Mouse (Mus musculus): ENCODE measurements around the gene Abca13. TPM values are rescaled to one million over a fixed set of nuclear protein-coding genes. Genes with fewer than 3 reads are reported as not detected.

Gene Abca13
- polyA plus RNA-seq, 1 experiment from 2014 or later = 0.03 TPM

- Histone ChIP-seq H3K9ac (ENCODE audit: low read length) (no peak overlapping the region), H3K4me2 (ENCODE audit: low read length) (no peak overlapping the region), H3K27ac (replicated peaks in 1 of 2; ENCODE audit: control insufficient read depth in 1 of 2, insufficient read depth in 1 of 2, low read depth in 2 of 2, low read length in 2 of 2) (no peak overlapping the region), H3K4me1 (ENCODE audit: control insufficient read depth in 2 of 2, insufficient read depth in 2 of 2, low read length in 2 of 2) (no peaks in the 10 kb centered on the region), H3K36me3 (ENCODE audit: control insufficient read depth, insufficient read depth, low read length) (no peaks in the 10 kb centered on the region), H3K27me3 (ENCODE audit: control insufficient read depth, insufficient read depth, low read length) (no peaks in the 10 kb centered on the region; the same call in 1 of the 2 replicates), H3K9me3 (ENCODE audit: control insufficient read depth, low read length) (no peaks in the 10 kb centered on the region), H3K4me3 (ENCODE audit: control insufficient read depth in 1 of 2, insufficient read depth in 1 of 2, low read depth in 1 of 2, low read length in 2 of 2) (no peak overlapping the region)
- no peak for ATAC-seq (ENCODE audit: insufficient number of reproducible peaks, insufficient read depth, low FRiP score, low read depth)
- 88% methylated on average over 1 of the region's 1 CpGs for WGBS
Measured at GRCm38 (mm10) chr11:9533658-9534202, 342.0 kb downstream of the Abca13 start.

GRCm38 (mm10) chr11:9536811-9537210, 345.1 kb downstream of the Abca13 start:
- Histone ChIP-seq H3K4me3 (ENCODE audit: control insufficient read depth in 1 of 2, insufficient read depth in 1 of 2, low read depth in 1 of 2, low read length in 2 of 2) (no peak overlapping the region), H3K4me2 (ENCODE audit: low read length) (no peak overlapping the region), H3K9ac (ENCODE audit: low read length) (no peak overlapping the region), H3K4me1 (ENCODE audit: control insufficient read depth in 2 of 2, insufficient read depth in 2 of 2, low read length in 2 of 2) (no peaks in the 10 kb centered on the region), H3K27me3 (ENCODE audit: control insufficient read depth, insufficient read depth, low read length) (no peaks in the 10 kb centered on the region; the same call in 1 of the 2 replicates), H3K27ac (replicated peaks in 1 of 2; ENCODE audit: control insufficient read depth in 1 of 2, insufficient read depth in 1 of 2, low read depth in 2 of 2, low read length in 2 of 2) (no peak overlapping the region), H3K9me3 (ENCODE audit: control insufficient read depth, low read length) (no peaks in the 10 kb centered on the region), H3K36me3 (ENCODE audit: control insufficient read depth, insufficient read depth, low read length) (no peaks in the 10 kb centered on the region)
- ATAC-seq (ENCODE audit: insufficient number of reproducible peaks, insufficient read depth, low FRiP score, low read depth) = no peak
- 28% methylated on average over 6 of the region's 6 CpGs for WGBS

GRCm38 (mm10) chr11:9538328-9538727, 346.6 kb downstream of the Abca13 start:
- Histone ChIP-seq H3K4me3 (ENCODE audit: control insufficient read depth in 1 of 2, insufficient read depth in 1 of 2, low read depth in 1 of 2, low read length in 2 of 2) (no peak overlapping the region), H3K9ac (ENCODE audit: low read length) (no peak overlapping the region), H3K9me3 (ENCODE audit: control insufficient read depth, low read length) (no peaks in the 10 kb centered on the region), H3K4me1 (ENCODE audit: control insufficient read depth in 2 of 2, insufficient read depth in 2 of 2, low read length in 2 of 2) (no peaks in the 10 kb centered on the region), H3K27me3 (ENCODE audit: control insufficient read depth, insufficient read depth, low read length) (no peaks in the 10 kb centered on the region; the same call in 1 of the 2 replicates), H3K36me3 (ENCODE audit: control insufficient read depth, insufficient read depth, low read length) (no peaks in the 10 kb centered on the region), H3K4me2 (ENCODE audit: low read length) (no peak overlapping the region), H3K27ac (replicated peaks in 1 of 2; ENCODE audit: control insufficient read depth in 1 of 2, insufficient read depth in 1 of 2, low read depth in 2 of 2, low read length in 2 of 2) (no peak overlapping the region)
- ATAC-seq (ENCODE audit: insufficient number of reproducible peaks, insufficient read depth, low FRiP score, low read depth) = no peak
- 41% methylated on average over 1 of the region's 1 CpGs for WGBS

GRCm38 (mm10) chr11:9560026-9560425, 368.3 kb downstream of the Abca13 start:
- WGBS = 71% methylated on average over 2 of the region's 2 CpGs
- Histone ChIP-seq H3K9me3 (ENCODE audit: control insufficient read depth, low read length) (no peaks in the 10 kb centered on the region), H3K9ac (ENCODE audit: low read length) (no peak overlapping the region), H3K4me1 (ENCODE audit: control insufficient read depth in 2 of 2, insufficient read depth in 2 of 2, low read length in 2 of 2) (no peaks in the 10 kb centered on the region), H3K4me2 (ENCODE audit: low read length) (no peak overlapping the region), H3K27ac (replicated peaks in 1 of 2; ENCODE audit: control insufficient read depth in 1 of 2, insufficient read depth in 1 of 2, low read depth in 2 of 2, low read length in 2 of 2) (no peak overlapping the region), H3K36me3 (ENCODE audit: control insufficient read depth, insufficient read depth, low read length) (no peaks in the 10 kb centered on the region), H3K27me3 (ENCODE audit: control insufficient read depth, insufficient read depth, low read length) (no peaks in the 10 kb centered on the region), H3K4me3 (ENCODE audit: control insufficient read depth in 1 of 2, insufficient read depth in 1 of 2, low read depth in 1 of 2, low read length in 2 of 2) (no peak overlapping the region)
- ATAC-seq (ENCODE audit: insufficient number of reproducible peaks, insufficient read depth, low FRiP score, low read depth) = no peak

- Histone ChIP-seq H3K4me3 (ENCODE audit: control insufficient read depth in 1 of 2, insufficient read depth in 1 of 2, low read depth in 1 of 2, low read length in 2 of 2) (no peak overlapping the region), H3K9me3 (ENCODE audit: control insufficient read depth, low read length) (no peaks in the 10 kb centered on the region), H3K27ac (replicated peaks in 1 of 2; ENCODE audit: control insufficient read depth in 1 of 2, insufficient read depth in 1 of 2, low read depth in 2 of 2, low read length in 2 of 2) (no peak overlapping the region), H3K4me2 (ENCODE audit: low read length) (no peak overlapping the region), H3K9ac (ENCODE audit: low read length) (no peak overlapping the region), H3K27me3 (ENCODE audit: control insufficient read depth, insufficient read depth, low read length) (no peaks in the 10 kb centered on the region), H3K4me1 (ENCODE audit: control insufficient read depth in 2 of 2, insufficient read depth in 2 of 2, low read length in 2 of 2) (no peaks in the 10 kb centered on the region), H3K36me3 (ENCODE audit: control insufficient read depth, insufficient read depth, low read length) (no peaks in the 10 kb centered on the region)
- WGBS = 75% methylated on average over 2 of the region's 2 CpGs
- no peak for ATAC-seq (ENCODE audit: insufficient number of reproducible peaks, insufficient read depth, low FRiP score, low read depth)
Measured at GRCm38 (mm10) chr11:9568302-9568701, 376.6 kb downstream of the Abca13 start.

- WGBS = 73% methylated on average over 6 of the region's 6 CpGs
- no peaks in the 10 kb centered on the region for H3K36me3 ChIP-seq (ENCODE audit: control insufficient read depth, insufficient read depth, low read length)
- H3K4me3 ChIP-seq (ENCODE audit: control insufficient read depth in 1 of 2, insufficient read depth in 1 of 2, low read depth in 1 of 2, low read length in 2 of 2) = no peak overlapping the region
- no peaks in the 10 kb centered on the region for H3K9me3 ChIP-seq (ENCODE audit: control insufficient read depth, low read length)
- ATAC-seq (ENCODE audit: insufficient number of reproducible peaks, insufficient read depth, low FRiP score, low read depth) = no peak
- H3K9ac ChIP-seq (ENCODE audit: low read length) = no peak overlapping the region
- H3K4me2 ChIP-seq (ENCODE audit: low read length) = no peak overlapping the region
- H3K27ac ChIP-seq (replicated peaks in 1 of 2; ENCODE audit: control insufficient read depth in 1 of 2, insufficient read depth in 1 of 2, low read depth in 2 of 2, low read length in 2 of 2) = no peak overlapping the region
- no peaks in the 10 kb centered on the region for H3K4me1 ChIP-seq (ENCODE audit: control insufficient read depth in 2 of 2, insufficient read depth in 2 of 2, low read length in 2 of 2)
- H3K27me3 ChIP-seq (ENCODE audit: control insufficient read depth, insufficient read depth, low read length) = no peaks in the 10 kb centered on the region
Measured at GRCm38 (mm10) chr11:9570319-9570718, 378.6 kb downstream of the Abca13 start.

- Histone ChIP-seq H3K36me3 (ENCODE audit: control insufficient read depth, insufficient read depth, low read length) (no peaks in the 10 kb centered on the region), H3K27me3 (ENCODE audit: control insufficient read depth, insufficient read depth, low read length) (no peaks in the 10 kb centered on the region), H3K4me1 (ENCODE audit: control insufficient read depth in 2 of 2, insufficient read depth in 2 of 2, low read length in 2 of 2) (no peaks in the 10 kb centered on the region), H3K4me3 (ENCODE audit: control insufficient read depth in 1 of 2, insufficient read depth in 1 of 2, low read depth in 1 of 2, low read length in 2 of 2) (no peak overlapping the region), H3K4me2 (ENCODE audit: low read length) (no peak overlapping the region), H3K27ac (replicated peaks in 1 of 2; ENCODE audit: control insufficient read depth in 1 of 2, insufficient read depth in 1 of 2, low read depth in 2 of 2, low read length in 2 of 2) (no peak overlapping the region), H3K9ac (ENCODE audit: low read length) (no peak overlapping the region), H3K9me3 (ENCODE audit: control insufficient read depth, low read length) (no peaks in the 10 kb centered on the region)
- 85% methylated on average over 4 of the region's 4 CpGs for WGBS
- no peak for ATAC-seq (ENCODE audit: insufficient number of reproducible peaks, insufficient read depth, low FRiP score, low read depth)
Measured at GRCm38 (mm10) chr11:9574894-9575293, 383.2 kb downstream of the Abca13 start.

- H3K27ac ChIP-seq (replicated peaks in 1 of 2; ENCODE audit: control insufficient read depth in 1 of 2, insufficient read depth in 1 of 2, low read depth in 2 of 2, low read length in 2 of 2) = no peak overlapping the region
- no peak overlapping the region for H3K9ac ChIP-seq (ENCODE audit: low read length)
- no peak overlapping the region for H3K4me3 ChIP-seq (ENCODE audit: control insufficient read depth in 1 of 2, insufficient read depth in 1 of 2, low read depth in 1 of 2, low read length in 2 of 2)
- ATAC-seq (ENCODE audit: insufficient number of reproducible peaks, insufficient read depth, low FRiP score, low read depth) = no peak
- H3K9me3 ChIP-seq (ENCODE audit: control insufficient read depth, low read length) = no peaks in the 10 kb centered on the region
- no peaks in the 10 kb centered on the region for H3K27me3 ChIP-seq (ENCODE audit: control insufficient read depth, insufficient read depth, low read length)
- H3K4me2 ChIP-seq (ENCODE audit: low read length) = no peak overlapping the region
- H3K36me3 ChIP-seq (ENCODE audit: control insufficient read depth, insufficient read depth, low read length) = no peaks in the 10 kb centered on the region
- WGBS = 70% methylated on average over 1 of the region's 1 CpGs
- no peaks in the 10 kb centered on the region for H3K4me1 ChIP-seq (ENCODE audit: control insufficient read depth in 2 of 2, insufficient read depth in 2 of 2, low read length in 2 of 2)
Measured at GRCm38 (mm10) chr11:9591757-9592316, 400.1 kb downstream of the Abca13 start.
